Mouse (Mus musculus) thymus, postnatal 14 days (tissue): ENCODE measurements around the gene Eif1.
"Not testable (repeated sequence)": the region's sequence is repeated elsewhere in the genome, so short reads cannot be mapped to it uniquely, and the experiment has no call there.

ENCODE experiments used
- DNase-seq: peaks from one replicate; pipeline ENCODE4 v3.0.0; 2021

The Eif1 gene

GRCm38 (mm10) chr11:100319492-100320171 is at the start of gene Eif1:
Gene Eif1 (plus strand): TSS chr11:100319885.
- peak; percentile 100 for DNase-seq

- no peak for DNase-seq
Observed at GRCm38 (mm10) chr11:100271878-100272277, 47.8 kb upstream of the Eif1 start.

- DNase-seq: no peak
Observed at GRCm38 (mm10) chr11:100274719-100275118, 45.0 kb upstream of the Eif1 start.

GRCm38 (mm10) chr11:100275466-100275865 is 44.2 kb upstream of the Eif1 start:
- no peak for DNase-seq

GRCm38 (mm10) chr11:100277726-100278480 is 41.8 kb upstream of the Eif1 start:
- DNase-seq: no peak

GRCm38 (mm10) chr11:100278759-100279158 is 40.9 kb upstream of the Eif1 start:
- no peak for DNase-seq

- DNase-seq: peak; percentile 76
Observed at GRCm38 (mm10) chr11:100281596-100282544, 37.8 kb upstream of the Eif1 start.

- peak; percentile 76 for DNase-seq
Observed at GRCm38 (mm10) chr11:100282549-100282948, 37.1 kb upstream of the Eif1 start.

- no peak for DNase-seq
Observed at GRCm38 (mm10) chr11:100284988-100285387, 34.7 kb upstream of the Eif1 start.

- no peak for DNase-seq
Observed at GRCm38 (mm10) chr11:100287024-100287423, 32.7 kb upstream of the Eif1 start.

- no peak for DNase-seq
Observed at GRCm38 (mm10) chr11:100288942-100289341, 30.7 kb upstream of the Eif1 start.

- no peak for DNase-seq
Observed at GRCm38 (mm10) chr11:100290235-100290634, 29.4 kb upstream of the Eif1 start.

GRCm38 (mm10) chr11:100292884-100293283 is 26.8 kb upstream of the Eif1 start:
- DNase-seq: no peak

GRCm38 (mm10) chr11:100295308-100295707 is 24.4 kb upstream of the Eif1 start:
- peak; percentile 85 for DNase-seq

- peak; percentile 40 for DNase-seq
Observed at GRCm38 (mm10) chr11:100297801-100298200, 21.9 kb upstream of the Eif1 start.

GRCm38 (mm10) chr11:100298274-100299036 is 21.2 kb upstream of the Eif1 start:
- peak; percentile 86 for DNase-seq

GRCm38 (mm10) chr11:100300293-100300692 is 19.4 kb upstream of the Eif1 start:
- DNase-seq: peak; percentile 74

- DNase-seq: no peak
Observed at GRCm38 (mm10) chr11:100301292-100301691, 18.4 kb upstream of the Eif1 start.

GRCm38 (mm10) chr11:100307900-100308299 is 11.8 kb upstream of the Eif1 start:
- DNase-seq: no peak

GRCm38 (mm10) chr11:100308672-100309071 is 11.0 kb upstream of the Eif1 start:
- DNase-seq: not testable (repeated sequence)

- DNase-seq: no peak
Observed at GRCm38 (mm10) chr11:100311656-100312055, 8.0 kb upstream of the Eif1 start.

GRCm38 (mm10) chr11:100312096-100312679 is 7.5 kb upstream of the Eif1 start:
- DNase-seq: no peak
